Mouse (Mus musculus): ENCODE measurements around the gene Cox7b. TPM values are rescaled to one million over a fixed set of nuclear protein-coding genes. Genes with fewer than 3 reads are reported as not detected.
A peak's percentile ranks its signal among the peaks of the same experiment; 100 is the strongest.
"Not testable (repeated sequence)": the region's sequence is repeated elsewhere in the genome, so short reads cannot be mapped to it uniquely, and the experiment has no call there.

Gene Cox7b
- polyA plus RNA-seq (2016; fragmentation: Nextera tagmentation; extraction: Ambion mirVana), result 335 and 385 TPM in 2 replicates

GRCm38 (mm10) chrX:106015571-106016322 lies at the start of gene Cox7b:
Gene Cox7b (plus strand): TSS chrX:106015700.
- Histone ChIP-seq H3K4me1 (no peaks in the 10 kb centered on the region), H3K4me3 (peak within 1 kb of the TSS; percentile 64), H3K27me3 (ENCODE audit: low read depth, poor library complexity, severe bottlenecking) (peaks cover 43% of the 10 kb centered on the region), H3K36me3 (peaks cover 28% of the 10 kb centered on the region), H3K27ac (peak within 1 kb of the TSS; percentile 78), H3K9me3 (replicated peaks) (no peaks in the 10 kb centered on the region)
- peak; percentile 60 for DNase-seq (ENCODE audit: low spot score)
- 8% methylated on average over 26 of the region's 26 CpGs for WGBS

- Histone ChIP-seq H3K36me3 (peaks cover 40% of the 10 kb centered on the region), H3K4me1 (no peaks in the 10 kb centered on the region), H3K9me3 (replicated peaks) (no peaks in the 10 kb centered on the region), H3K27me3 (ENCODE audit: low read depth, poor library complexity, severe bottlenecking) (peaks cover 6% of the 10 kb centered on the region; the same call in 1 of the 2 replicates), H3K27ac (no peak overlapping the region), H3K4me3 (no peak overlapping the region)
- 85% methylated on average over 1 of the region's 1 CpGs for WGBS
- no peak for DNase-seq (ENCODE audit: low spot score)
Observed at GRCm38 (mm10) chrX:106001605-106002004, 13.9 kb upstream of the Cox7b start.

GRCm38 (mm10) chrX:106010762-106011161 lies 4.7 kb upstream of the Cox7b start:
- H3K4me1 ChIP-seq, result 0 out of 2 replicates have a peak, but pooled peaks cover 5% of the 10 kb centered on the region
- H3K27ac ChIP-seq, result peak overlapping the region; percentile 86; the same call in 1 of the 2 replicates
- H3K36me3 ChIP-seq, result peaks cover 7% of the 10 kb centered on the region; the same call in 1 of the 2 replicates
- no peak for DNase-seq (ENCODE audit: low spot score)
- 12% methylated on average over 3 of the region's 3 CpGs for WGBS
- peak overlapping the region; percentile 65 for H3K4me3 ChIP-seq
- H3K27me3 ChIP-seq (ENCODE audit: low read depth, poor library complexity, severe bottlenecking), result peaks cover 30% of the 10 kb centered on the region
- no peaks in the 10 kb centered on the region for H3K9me3 ChIP-seq (replicated peaks)

GRCm38 (mm10) chrX:106011465-106012159 lies 3.9 kb upstream of the Cox7b start, which contains the start of gene Magt1:
Gene Magt1 (minus strand): TSS chrX:106011906.
- peak within 1 kb of the TSS; percentile 86 for H3K27ac ChIP-seq
- WGBS, result 10% methylated on average over 44 of the region's 45 CpGs
- 0 out of 2 replicates have a peak, but pooled peaks cover 5% of the 10 kb centered on the region for H3K4me1 ChIP-seq
- H3K9me3 ChIP-seq (replicated peaks), result no peaks in the 10 kb centered on the region
- H3K27me3 ChIP-seq (ENCODE audit: low read depth, poor library complexity, severe bottlenecking), result peaks cover 31% of the 10 kb centered on the region
- H3K36me3 ChIP-seq, result peaks cover 7% of the 10 kb centered on the region; the same call in 1 of the 2 replicates
- H3K4me3 ChIP-seq, result peak within 1 kb of the TSS; percentile 65
- DNase-seq (ENCODE audit: low spot score), result peak; percentile 84

- H3K27ac ChIP-seq, result peak overlapping the region; percentile 84
- peaks cover 34% of the 10 kb centered on the region for H3K27me3 ChIP-seq (ENCODE audit: low read depth, poor library complexity, severe bottlenecking)
- peaks cover 6% of the 10 kb centered on the region; the same call in 1 of the 2 replicates for H3K36me3 ChIP-seq
- peak overlapping the region; percentile 42 for H3K4me3 ChIP-seq
- no peaks in the 10 kb centered on the region for H3K9me3 ChIP-seq (replicated peaks)
- H3K4me1 ChIP-seq, result 0 out of 2 replicates have a peak, but pooled peaks cover 5% of the 10 kb centered on the region
- DNase-seq (ENCODE audit: low spot score), result no peak
- 71% methylated on average over 3 of the region's 3 CpGs for WGBS
Observed at GRCm38 (mm10) chrX:106012559-106012958, 2.9 kb upstream of the Cox7b start.

GRCm38 (mm10) chrX:106013217-106013616 lies 2.3 kb upstream of the Cox7b start:
- no peak overlapping the region for H3K27ac ChIP-seq
- no peak overlapping the region for H3K4me3 ChIP-seq
- 17% methylated on average over 2 of the region's 2 CpGs for WGBS
- peaks cover 7% of the 10 kb centered on the region; the same call in 1 of the 2 replicates for H3K36me3 ChIP-seq
- no peaks in the 10 kb centered on the region for H3K9me3 ChIP-seq (replicated peaks)
- H3K27me3 ChIP-seq (ENCODE audit: low read depth, poor library complexity, severe bottlenecking), result peaks cover 36% of the 10 kb centered on the region
- H3K4me1 ChIP-seq, result 0 out of 2 replicates have a peak, but pooled peaks cover 5% of the 10 kb centered on the region
- peak; percentile 40 for DNase-seq (ENCODE audit: low spot score)

GRCm38 (mm10) chrX:106014741-106015377 lies 641 bp upstream of the Cox7b start:
- not testable (repeated sequence) for H3K4me1 ChIP-seq; H3K9me3 ChIP-seq (replicated peaks); H3K27ac ChIP-seq; DNase-seq (ENCODE audit: low spot score)
- WGBS, result 65% methylated on average over 2 of the region's 2 CpGs
- Histone ChIP-seq H3K4me3 (peak overlapping the region; percentile 64; the same call in 1 of the 2 replicates), H3K36me3 (peaks cover 19% of the 10 kb centered on the region), H3K27me3 (ENCODE audit: low read depth, poor library complexity, severe bottlenecking) (peaks cover 43% of the 10 kb centered on the region)

GRCm38 (mm10) chrX:106017102-106017501 lies 1.6 kb downstream of the Cox7b start:
- no peak overlapping the region for H3K27ac ChIP-seq
- peaks cover 42% of the 10 kb centered on the region for H3K27me3 ChIP-seq (ENCODE audit: low read depth, poor library complexity, severe bottlenecking)
- DNase-seq (ENCODE audit: low spot score), result no peak
- no peak overlapping the region for H3K4me3 ChIP-seq
- H3K4me1 ChIP-seq, result no peaks in the 10 kb centered on the region
- no peaks in the 10 kb centered on the region for H3K9me3 ChIP-seq (replicated peaks)
- peaks cover 41% of the 10 kb centered on the region for H3K36me3 ChIP-seq
- WGBS, result 91% methylated on average over 3 of the region's 3 CpGs

GRCm38 (mm10) chrX:106017516-106017915 lies 2.0 kb downstream of the Cox7b start:
- DNase-seq (ENCODE audit: low spot score), result no peak
- H3K9me3 ChIP-seq (replicated peaks), result no peaks in the 10 kb centered on the region
- H3K36me3 ChIP-seq, result peaks cover 43% of the 10 kb centered on the region
- H3K4me1 ChIP-seq, result no peaks in the 10 kb centered on the region
- H3K4me3 ChIP-seq, result no peak overlapping the region
- 91% methylated on average over 4 of the region's 4 CpGs for WGBS
- H3K27ac ChIP-seq, result no peak overlapping the region
- peaks cover 38% of the 10 kb centered on the region for H3K27me3 ChIP-seq (ENCODE audit: low read depth, poor library complexity, severe bottlenecking)

- WGBS, result 9% methylated on average over 36 of the region's 36 CpGs
- peak within 1 kb of the TSS; percentile 58 for H3K4me3 ChIP-seq
- H3K27ac ChIP-seq, result peak within 1 kb of the TSS; percentile 84
- H3K4me1 ChIP-seq, result 0 out of 2 replicates have a peak, but pooled peaks cover 5% of the 10 kb centered on the region
- H3K27me3 ChIP-seq (ENCODE audit: low read depth, poor library complexity, severe bottlenecking), result peaks cover 18% of the 10 kb centered on the region
- peak; percentile 91 for DNase-seq (ENCODE audit: low spot score)
- H3K9me3 ChIP-seq (replicated peaks), result no peaks in the 10 kb centered on the region
- peaks cover 9% of the 10 kb centered on the region for H3K36me3 ChIP-seq
Observed at GRCm38 (mm10) chrX:106026418-106027342, 11.2 kb downstream of the Cox7b start, which contains the start of gene Atp7a. Gene Atp7a (plus strand): TSS chrX:106027276.

GRCm38 (mm10) chrX:106027343-106027674 lies 11.8 kb downstream of the Cox7b start:
- 11% methylated on average over 8 of the region's 8 CpGs for WGBS
- DNase-seq (ENCODE audit: low spot score), result no peak
- H3K27ac ChIP-seq, result peak overlapping the region; percentile 84
- peaks cover 3% of the 10 kb centered on the region; the same call in 1 of the 2 replicates for H3K36me3 ChIP-seq
- H3K27me3 ChIP-seq (ENCODE audit: low read depth, poor library complexity, severe bottlenecking), result peaks cover 22% of the 10 kb centered on the region
- H3K4me1 ChIP-seq, result 0 out of 2 replicates have a peak, but pooled peaks cover 5% of the 10 kb centered on the region
- H3K9me3 ChIP-seq (replicated peaks), result no peaks in the 10 kb centered on the region
- H3K4me3 ChIP-seq, result peak overlapping the region; percentile 58

All from limb, embryonic 10.5 days (tissue).